Mouse (Mus musculus) gastrocnemius, adult 2 months (tissue): ENCODE results near the gene Ldhal6b. TPM values are rescaled to one million over a fixed set of nuclear protein-coding genes. Genes with fewer than 3 reads are reported as not detected.
A peak's percentile ranks its signal among the peaks of the same experiment; 100 is the strongest.

Source experiments
- DNase-seq: peaks from one replicate; pipeline ENCODE4 v3.0.0; 2022
- H3K27ac ChIP-seq: fragments of 200-600 bp; 2 replicates; pipeline ENCODE4 v1.8.1; 2022; ENCODE audit warnings: mild to moderate bottlenecking
- H3K4me3 ChIP-seq: fragments of 200-600 bp; 2 replicates; pipeline ENCODE4 v1.8.1; 2022; ENCODE audit warnings: mild to moderate bottlenecking, moderate library complexity
- CTCF ChIP-seq: fragments of 200-600 bp; IDR thresholded peaks from 2 replicates; pipeline ENCODE4 v1.8.1; 2022; ENCODE audit warnings: antibody characterized with exemption, mild to moderate bottlenecking, moderate library complexity
- intact Hi-C: fragments of 180-260 bp; cut with DNase I; formaldehyde crosslinking; loops from one replicate; pipeline ENCODE4 v1.15.1; 2025
- total RNA-seq, 2 experiments: library from RNA; stranded (reverse); gene quantifications; 2 replicates each; pipeline ENCODE4 v1.2.3; 2021

Ldhal6b gene
- total RNA-seq, 2 experiments from 2014 or later: 0.56 to 0.99 TPM

GRCm38 (mm10) chr17:5402624-5403023 is 15.9 kb downstream of the Ldhal6b start:
- intact Hi-C loops: no loop called here
- H3K27ac ChIP-seq: peak overlapping the region; percentile 13; the same call in 1 of the 2 replicates
- TF ChIP-seq CTCF: peak; percentile 84
- H3K4me3 ChIP-seq: peak overlapping the region; percentile 33; the same call in 1 of the 2 replicates
- peak; percentile 87 for DNase-seq

- Histone ChIP-seq H3K4me3 (peak overlapping the region; percentile 33; the same call in 1 of the 2 replicates), H3K27ac (no peak overlapping the region)
- intact Hi-C loops: no loop called here
- DNase-seq: peak; percentile 77
- TF ChIP-seq CTCF: peak; percentile 87
Observed at GRCm38 (mm10) chr17:5402069-5402468, 16.5 kb downstream of the Ldhal6b start.

- Histone ChIP-seq H3K4me3 (no peak overlapping the region), H3K27ac (no peak overlapping the region)
- no peak for TF ChIP-seq CTCF
- DNase-seq: no peak
- intact Hi-C loops: no loop called here
Observed at GRCm38 (mm10) chr17:5401288-5401687, 17.3 kb downstream of the Ldhal6b start.

GRCm38 (mm10) chr17:5400435-5401090 is 18.0 kb downstream of the Ldhal6b start:
- TF ChIP-seq CTCF: no peak
- intact Hi-C loops: no loop called here
- Histone ChIP-seq H3K27ac (no peak overlapping the region), H3K4me3 (no peak overlapping the region)
- no peak for DNase-seq

- peak; percentile 89 for DNase-seq
- H3K4me3 ChIP-seq: no peak overlapping the region
Observed at GRCm38 (mm10) chr17:5397148-5398007, 21.2 kb downstream of the Ldhal6b start.

GRCm38 (mm10) chr17:5396213-5396612 is 22.4 kb downstream of the Ldhal6b start:
- intact Hi-C loops: loop anchor here (2.0 to 5.0 kb wide), 5 partner anchors 64 to 1824 kb away; no protein-coding TSS in a partner anchor
- no peak for DNase-seq
- Histone ChIP-seq H3K4me3 (no peak overlapping the region), H3K27ac (no peak overlapping the region)
- TF ChIP-seq CTCF: no peak

More at GRCm38 (mm10) chr17:5397148-5398007, 21.2 kb downstream of the Ldhal6b start:
- H3K27ac ChIP-seq: 0 out of 2 replicates have a peak overlapping the region, but pooled peaks have one; percentile 16
- TF ChIP-seq CTCF: peak; percentile 98
- intact Hi-C loops: loop anchor here (2.0 to 5.0 kb wide), 5 partner anchors 65 to 1825 kb away; no protein-coding TSS in a partner anchor

- no peak for DNase-seq
- Histone ChIP-seq H3K4me3 (no peak overlapping the region), H3K27ac (no peak overlapping the region)
- TF ChIP-seq CTCF: no peak
- intact Hi-C loops: loop anchor here (2.0 to 5.0 kb wide), 5 partner anchors 63 to 1823 kb away; no protein-coding TSS in a partner anchor
Observed at GRCm38 (mm10) chr17:5395454-5396205, 22.9 kb downstream of the Ldhal6b start.

- intact Hi-C loops: no loop called here
- Histone ChIP-seq H3K4me3 (no peak overlapping the region), H3K27ac (no peak overlapping the region)
- TF ChIP-seq CTCF: no peak
- DNase-seq: no peak
Observed at GRCm38 (mm10) chr17:5390682-5391081, 27.9 kb downstream of the Ldhal6b start.

- no peak overlapping the region for H3K27ac ChIP-seq
- H3K4me3 ChIP-seq: no peak overlapping the region
- TF ChIP-seq CTCF: no peak
- no peak for DNase-seq
- intact Hi-C loops: no loop called here
Observed at GRCm38 (mm10) chr17:5388351-5388750, 30.2 kb downstream of the Ldhal6b start.

GRCm38 (mm10) chr17:5386885-5387545 is 31.6 kb downstream of the Ldhal6b start:
- no peak for DNase-seq
- Histone ChIP-seq H3K27ac (no peak overlapping the region), H3K4me3 (no peak overlapping the region)
- no peak for TF ChIP-seq CTCF
- intact Hi-C loops: no loop called here

- no peak for DNase-seq
- H3K4me3 ChIP-seq: no peak overlapping the region
- intact Hi-C loops: no loop called here
- H3K27ac ChIP-seq: no peak overlapping the region
- no peak for TF ChIP-seq CTCF
Observed at GRCm38 (mm10) chr17:5385694-5386093, 32.9 kb downstream of the Ldhal6b start.

GRCm38 (mm10) chr17:5377930-5378310 is 40.6 kb downstream of the Ldhal6b start:
- no peak for TF ChIP-seq CTCF
- intact Hi-C loops: no loop called here
- Histone ChIP-seq H3K4me3 (no peak overlapping the region), H3K27ac (no peak overlapping the region)
- DNase-seq: peak; percentile 32
